Mouse (Mus musculus) heart, postnatal 25 days (tissue): ENCODE data around the gene Rhod. TPM values are rescaled to one million over a fixed set of nuclear protein-coding genes. Genes with fewer than 3 reads are reported as not detected.
"Not testable (repeated sequence)": the region's sequence is repeated elsewhere in the genome, so short reads cannot be mapped to it uniquely, and the experiment has no call there.

Experiments
- DNase-seq: peaks from one replicate; pipeline ENCODE4 v3.0.0; 2022; ENCODE audit warnings: low spot score
- intact Hi-C: fragments of 180-260 bp; cut with DNase I; formaldehyde crosslinking; loops from one replicate; pipeline ENCODE4 v1.15.1; 2025
- total RNA-seq, 2 experiments: library from RNA; stranded (reverse); gene quantifications; 2 replicates each; pipeline ENCODE4 v1.2.3; 2021

The Rhod gene
- total RNA-seq, 2 experiments from 2014 or later = 4.6 to 6.4 TPM

GRCm38 (mm10) chr19:4419711-4420110 lies 19.5 kb downstream of the Rhod start:
- intact Hi-C loops = loop anchor here (5.0 kb wide), 1 partner anchor 162 kb away; no protein-coding TSS in a partner anchor
- no peak for DNase-seq

GRCm38 (mm10) chr19:4417713-4418112 lies 21.5 kb downstream of the Rhod start:
- intact Hi-C loops = loop anchor here (1.0 to 5.0 kb wide), 2 partner anchors 79 to 160 kb away; no protein-coding TSS in a partner anchor

GRCm38 (mm10) chr19:4417183-4417582 lies 22.0 kb downstream of the Rhod start:
- intact Hi-C loops = loop anchor here (1.0 to 5.0 kb wide), 2 partner anchors 79 to 160 kb away; no protein-coding TSS in a partner anchor
- no peak for DNase-seq

More at GRCm38 (mm10) chr19:4417713-4418112, 21.5 kb downstream of the Rhod start:
- DNase-seq = no peak

- intact Hi-C loops = loop anchor here (5.0 kb wide), 1 partner anchor 157 kb away; no protein-coding TSS in a partner anchor
Observed at GRCm38 (mm10) chr19:4414631-4415030, 24.6 kb downstream of the Rhod start.

GRCm38 (mm10) chr19:4409062-4409461 lies 30.2 kb downstream of the Rhod start:
- no peak for DNase-seq
- intact Hi-C loops = no loop called here

More at GRCm38 (mm10) chr19:4414631-4415030, 24.6 kb downstream of the Rhod start:
- DNase-seq = no peak

GRCm38 (mm10) chr19:4404840-4405239 lies 34.4 kb downstream of the Rhod start:
- DNase-seq = no peak
- intact Hi-C loops = no loop called here

- intact Hi-C loops = loop anchor here (5.0 kb wide), 1 partner anchor 62 kb away; no protein-coding TSS in a partner anchor
- no peak for DNase-seq
Observed at GRCm38 (mm10) chr19:4398959-4399358, 40.3 kb downstream of the Rhod start.

- no peak for DNase-seq
- intact Hi-C loops = loop anchor here (5.0 kb wide), 1 partner anchor 61 kb away; no protein-coding TSS in a partner anchor
Observed at GRCm38 (mm10) chr19:4398630-4398948, 40.6 kb downstream of the Rhod start.

- intact Hi-C loops = loop anchor here (5.0 kb wide), 1 partner anchor 61 kb away; no protein-coding TSS in a partner anchor
Observed at GRCm38 (mm10) chr19:4397798-4398629, 41.2 kb downstream of the Rhod start, which contains the start of gene Kdm2a. Gene Kdm2a (minus strand): TSS chr19:4398285.

GRCm38 (mm10) chr19:4396998-4397797 lies 42.0 kb downstream of the Rhod start:
- DNase-seq = peak; percentile 93
- intact Hi-C loops = loop anchor here (5.0 kb wide), 1 partner anchor 60 kb away; no protein-coding TSS in a partner anchor

More at GRCm38 (mm10) chr19:4397798-4398629, 41.2 kb downstream of the Rhod start, which contains the start of gene Kdm2a:
- peak; percentile 53 for DNase-seq

GRCm38 (mm10) chr19:4396081-4396997 lies 42.9 kb downstream of the Rhod start:
- peak; percentile 12 for DNase-seq
- intact Hi-C loops = loop anchor here (5.0 kb wide), 1 partner anchor 59 kb away; no protein-coding TSS in a partner anchor

GRCm38 (mm10) chr19:4387276-4387675 lies 52.0 kb downstream of the Rhod start:
- no peak for DNase-seq

GRCm38 (mm10) chr19:4385026-4385425 lies 54.2 kb downstream of the Rhod start:
- intact Hi-C loops = loop anchor here (5.0 kb wide), 1 partner anchor 38 kb away; no protein-coding TSS in a partner anchor
- DNase-seq = no peak

More at GRCm38 (mm10) chr19:4387276-4387675, 52.0 kb downstream of the Rhod start:
- intact Hi-C loops = loop anchor here (5.0 kb wide), 1 partner anchor 40 kb away; no protein-coding TSS in a partner anchor

- DNase-seq = no peak
- intact Hi-C loops = no loop called here
Observed at GRCm38 (mm10) chr19:4384322-4384721, 54.9 kb downstream of the Rhod start.

GRCm38 (mm10) chr19:4383306-4383705 lies 55.9 kb downstream of the Rhod start:
- intact Hi-C loops = no loop called here
- no peak for DNase-seq

GRCm38 (mm10) chr19:4382303-4382702 lies 56.9 kb downstream of the Rhod start:
- DNase-seq, intact Hi-C loops: not testable (repeated sequence)
